Mouse (Mus musculus) embryonic fibroblast, embryonic 13.5 days (primary cell): ENCODE results near the gene Tnip2. TPM values are rescaled to one million over a fixed set of nuclear protein-coding genes. Genes with fewer than 3 reads are reported as not detected.
A peak's percentile ranks its signal among the peaks of the same experiment; 100 is the strongest.

Experiments
- H3K27ac ChIP-seq: 2 replicates; pipeline ENCODE4 v1.5.1; 2012; ENCODE audit warnings: low read length, control low read depth, inconsistent platforms; ENCODE audit not compliant: insufficient read depth
- H3K4me1 ChIP-seq: 2 replicates; pipeline ENCODE4 v1.6.1; 2011; ENCODE audit warnings: low read length; ENCODE audit not compliant: control insufficient read depth, insufficient read depth
- H3K4me3 ChIP-seq: 2 replicates; pipeline ENCODE4 v1.5.1; 2011; ENCODE audit warnings: mild to moderate bottlenecking, control low read depth, low read length; ENCODE audit not compliant: insufficient read depth
- CTCF ChIP-seq: IDR thresholded peaks from 2 replicates; pipeline ENCODE4 v1.5.1; 2011; ENCODE audit warnings: mild to moderate bottlenecking, control low read depth, low read length, moderate library complexity, borderline replicate concordance; ENCODE audit not compliant: insufficient read depth
- POLR2A ChIP-seq: IDR thresholded peaks from 2 replicates; pipeline ENCODE4 v1.6.1; 2011; ENCODE audit warnings: low read depth, mild to moderate bottlenecking, control low read depth, low read length, moderate library complexity
- polyA plus RNA-seq: library from polyadenylated mRNA; stranded (reverse); fragments of >200 nt; gene quantifications from 2 replicates; pipeline ENCODE4 v1.2.4, GENCODE M21; 2011; ENCODE audit warnings: low read depth; ENCODE audit not compliant: missing spikeins, insufficient read length

Tnip2 gene
- polyA plus RNA-seq, 1 experiment = 12.5 TPM

- no peak overlapping the region for H3K27ac ChIP-seq
- H3K4me1 ChIP-seq = no peaks in the 10 kb centered on the region; the same call in 1 of the 2 replicates
- H3K4me3 ChIP-seq = no peak overlapping the region
- TF ChIP-seq POLR2A = no peak
- no peak for TF ChIP-seq CTCF
These were observed 24.3 kb upstream of the Tnip2 start for GRCm38 (mm10) chr5:34538079-34538478.

- H3K27ac ChIP-seq = no peak overlapping the region
- TF ChIP-seq POLR2A (no peak), CTCF (no peak)
- no peak overlapping the region for H3K4me3 ChIP-seq
- H3K4me1 ChIP-seq = no peaks in the 10 kb centered on the region; the same call in 1 of the 2 replicates
These were observed 22.0 kb upstream of the Tnip2 start for GRCm38 (mm10) chr5:34535831-34536230.

- Histone ChIP-seq H3K4me1 (no peaks in the 10 kb centered on the region; the same call in 1 of the 2 replicates), H3K27ac (0 out of 2 replicates have a peak overlapping the region, but pooled peaks have one; percentile 0)
- TF ChIP-seq POLR2A (no peak), CTCF (no peak)
These were observed 21.2 kb upstream of the Tnip2 start for GRCm38 (mm10) chr5:34534776-34535581.

GRCm38 (mm10) chr5:34533820-34534219 lies 20.0 kb upstream of the Tnip2 start:
- Histone ChIP-seq H3K4me3 (no peak overlapping the region), H3K4me1 (no peaks in the 10 kb centered on the region; the same call in 1 of the 2 replicates), H3K27ac (no peak overlapping the region)
- TF ChIP-seq CTCF (no peak), POLR2A (no peak)

More at GRCm38 (mm10) chr5:34534776-34535581, 21.2 kb upstream of the Tnip2 start:
- no peak overlapping the region for H3K4me3 ChIP-seq

DNA sequence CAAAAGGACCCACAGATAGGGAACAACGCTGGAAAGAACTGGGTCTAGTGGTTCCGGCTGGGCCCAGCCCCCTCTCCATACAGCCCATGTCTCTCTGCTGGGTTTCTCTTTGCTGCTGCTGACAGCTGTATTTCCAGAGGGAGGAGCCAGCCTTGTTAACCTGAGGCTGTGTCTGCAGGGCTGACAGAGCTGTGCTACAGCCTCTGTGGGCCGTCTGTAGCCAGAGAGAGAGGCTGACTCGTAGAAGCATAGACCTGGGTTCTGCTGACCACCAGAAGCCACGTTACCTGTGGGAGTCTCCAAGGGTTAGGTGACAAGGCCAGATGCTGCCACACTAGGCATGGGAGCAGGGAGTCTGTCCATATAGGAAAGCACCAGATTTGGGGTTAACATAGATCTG lies 19.3 kb upstream of the Tnip2 start:
- no peak overlapping the region for H3K27ac ChIP-seq
- TF ChIP-seq CTCF (no peak), POLR2A (no peak)
- H3K4me1 ChIP-seq = no peaks in the 10 kb centered on the region; the same call in 1 of the 2 replicates
- H3K4me3 ChIP-seq = no peak overlapping the region

GRCm38 (mm10) chr5:34530687-34531086 lies 16.9 kb upstream of the Tnip2 start:
- no peak overlapping the region for H3K27ac ChIP-seq
- H3K4me1 ChIP-seq = no peaks in the 10 kb centered on the region
- no peak overlapping the region for H3K4me3 ChIP-seq
- TF ChIP-seq POLR2A = no peak
- TF ChIP-seq CTCF = no peak

- no peaks in the 10 kb centered on the region for H3K4me1 ChIP-seq
- H3K4me3 ChIP-seq = no peak overlapping the region
- no peak overlapping the region for H3K27ac ChIP-seq
- TF ChIP-seq POLR2A (no peak), CTCF (no peak)
These were observed 16.3 kb upstream of the Tnip2 start for GRCm38 (mm10) chr5:34530116-34530515.

DNA sequence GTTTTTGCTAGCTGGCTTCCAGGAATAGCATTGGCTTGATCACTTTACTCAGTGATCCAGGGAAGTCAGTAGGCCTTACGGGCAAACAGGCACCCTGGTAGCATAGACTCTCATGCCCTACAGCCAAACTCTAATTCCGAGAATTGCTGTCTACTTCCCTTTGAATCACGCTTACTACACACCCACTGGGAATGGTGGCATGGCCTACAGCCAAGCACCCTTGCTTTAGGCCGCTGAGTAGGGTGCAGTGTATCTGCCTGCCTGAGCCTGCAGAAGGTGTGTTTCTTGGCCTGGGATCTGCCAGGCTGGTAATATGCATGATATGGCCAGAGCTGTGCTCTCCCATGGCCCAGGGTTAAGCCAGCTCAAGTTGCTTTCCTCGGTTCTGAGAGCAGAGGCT lies 14.9 kb upstream of the Tnip2 start:
- no peak for TF ChIP-seq CTCF
- no peak for TF ChIP-seq POLR2A
- Histone ChIP-seq H3K4me3 (no peak overlapping the region), H3K27ac (no peak overlapping the region), H3K4me1 (no peaks in the 10 kb centered on the region)

DNA sequence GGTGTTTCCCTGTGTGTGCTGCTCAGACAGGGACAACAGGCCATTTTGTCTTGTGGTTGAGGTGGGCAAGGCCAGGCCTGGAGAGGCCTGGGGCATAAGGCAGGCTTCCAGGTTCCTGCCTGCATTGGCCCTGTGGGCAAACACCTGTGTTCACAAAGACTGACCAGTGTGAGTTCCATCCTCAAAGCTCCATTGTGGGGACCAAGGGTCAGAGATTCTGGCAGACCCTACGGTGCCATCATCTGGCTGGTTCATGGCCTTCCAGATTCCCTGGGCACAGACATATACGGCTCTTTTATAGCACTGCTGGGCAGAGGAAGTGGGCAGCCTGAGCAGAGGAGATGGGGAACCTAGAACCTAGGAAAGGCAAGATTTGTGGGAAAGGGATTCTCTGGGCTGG lies 13.6 kb upstream of the Tnip2 start:
- Histone ChIP-seq H3K4me3 (no peak overlapping the region), H3K27ac (no peak overlapping the region), H3K4me1 (no peaks in the 10 kb centered on the region)
- TF ChIP-seq POLR2A (no peak), CTCF (no peak)

DNA sequence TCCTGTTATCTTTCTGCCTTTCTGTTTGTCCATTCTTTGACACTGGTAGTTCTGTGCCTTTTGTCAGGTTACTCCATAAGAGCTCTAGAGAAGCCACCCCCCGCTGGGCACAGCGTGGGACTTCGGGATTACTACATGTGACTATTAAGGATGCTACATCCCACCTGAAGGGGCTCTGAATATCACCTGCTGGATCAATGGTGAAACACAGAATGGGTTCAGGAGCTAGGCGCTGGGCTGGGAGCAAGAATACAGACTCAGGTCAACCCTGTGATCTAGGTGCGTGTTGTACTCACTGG lies 12.6 kb upstream of the Tnip2 start:
- Histone ChIP-seq H3K4me3 (peak overlapping the region; percentile 50), H3K27ac (no peak overlapping the region), H3K4me1 (no peaks in the 10 kb centered on the region)
- TF ChIP-seq CTCF (no peak), POLR2A (no peak)
